21 mouse cellular contexts compared by ENCODE assay signal in genomic region chr10:105312986-105313385, GRCm38 (mm10).
"Had no signal": no experiment of that assay in that cellular context is flagged by ENCODE, and none has a peak within 500 bp of the region (broad histone marks: within the 10 kb centered on the region; RNA-seq: fewer than 3 reads in every experiment).

No protein-coding gene starts in this region.

- H3K9ac ChIP-seq: liver, embryonic 14.5 days; lung, embryonic 15.5 days; midbrain, embryonic 12.5 days; neural tube, embryonic 13.5 days; neural tube, embryonic 15.5 days had no signal

- H3K27me3 ChIP-seq: lung, embryonic 15.5 days; midbrain, embryonic 12.5 days; neural tube, embryonic 13.5 days; neural tube, embryonic 15.5 days had no signal

- H3K36me3 ChIP-seq: lung, embryonic 15.5 days; midbrain, embryonic 10.5 days; midbrain, embryonic 12.5 days; neural tube, embryonic 13.5 days; neural tube, embryonic 15.5 days had no signal

- H3K27ac ChIP-seq: liver, embryonic 14.5 days; lung, embryonic 15.5 days; macrophage; midbrain, embryonic 10.5 days; midbrain, embryonic 12.5 days; neural tube, embryonic 13.5 days; neural tube, embryonic 15.5 days had no signal

- H3K4me3 ChIP-seq: lung, embryonic 15.5 days; midbrain, embryonic 10.5 days; midbrain, embryonic 12.5 days; myocyte; neural tube, embryonic 13.5 days; neural tube, embryonic 15.5 days had no signal

- H3K4me1 ChIP-seq: lung, embryonic 15.5 days; midbrain, embryonic 12.5 days; neural tube, embryonic 15.5 days had no signal

- DNase-seq: lung, adult 2 months; lung, postnatal 14 days; midbrain, embryonic 14.5 days; retina, postnatal 1 day; right cerebral cortex, adult 18-20 months; right cerebral cortex, postnatal 25 days; right cerebral cortex, postnatal 4 days; spleen, adult 18-20 months; thymus, adult 18-20 months; thymus, postnatal 14 days; thymus, postnatal 36 days had no signal

- ATAC-seq: lung, postnatal 0 days; midbrain, embryonic 16.5 days had no signal
